Mouse (Mus musculus): ENCODE results near the gene Cited1.

Gene Cited1

GRCm38 (mm10) chrX:102251937-102252860 is at the start of gene Cited1:
TSS of gene Cited1 (minus strand) at chrX:102252181.
- TF ChIP-seq CTCF (conservative IDR thresholded peaks at IDR 0.05; ENCODE audit: low read length) (no peak), POU5F1 (IDR thresholded peaks at IDR 0.05; ENCODE audit: borderline replicate concordance, low read length) (no peak), NANOG (IDR thresholded peaks at IDR 0.05; ENCODE audit: borderline replicate concordance, low read length) (no peak)
- Histone ChIP-seq H3K4me1 (replicated peaks; ENCODE audit: low read depth, low read length) (peaks cover 17% of the 10 kb centered on the region), H3K9me3 (ENCODE audit: low read length) (no peaks in the 10 kb centered on the region), H3K27me3 (ENCODE audit: insufficient read depth, low read length) (peaks cover 63% of the 10 kb centered on the region), H3K4me3 (replicated peaks; ENCODE audit: low read length) (peak within 1 kb of the TSS; percentile 73), H3K36me3 (ENCODE audit: insufficient read depth, low read length) (no peaks in the 10 kb centered on the region)

GRCm38 (mm10) chrX:102284889-102285288 is 32.9 kb upstream of the Cited1 start:
- Histone ChIP-seq H3K4me3 (replicated peaks; ENCODE audit: low read length) (no peak overlapping the region), H3K27me3 (ENCODE audit: insufficient read depth, low read length) (no peaks in the 10 kb centered on the region), H3K9me3 (ENCODE audit: low read length) (no peaks in the 10 kb centered on the region), H3K36me3 (ENCODE audit: insufficient read depth, low read length) (no peaks in the 10 kb centered on the region), H3K4me1 (replicated peaks; ENCODE audit: low read depth, low read length) (no peaks in the 10 kb centered on the region)
- TF ChIP-seq CTCF (conservative IDR thresholded peaks at IDR 0.05; ENCODE audit: low read length) = no peak
- no peak for TF ChIP-seq POU5F1 (IDR thresholded peaks at IDR 0.05; ENCODE audit: borderline replicate concordance, low read length)
- TF ChIP-seq NANOG (IDR thresholded peaks at IDR 0.05; ENCODE audit: borderline replicate concordance, low read length) = no peak

- no peaks in the 10 kb centered on the region for H3K9me3 ChIP-seq (ENCODE audit: low read length)
- H3K36me3 ChIP-seq (ENCODE audit: insufficient read depth, low read length) = no peaks in the 10 kb centered on the region
- H3K27me3 ChIP-seq (ENCODE audit: insufficient read depth, low read length) = peaks cover 11% of the 10 kb centered on the region
- TF ChIP-seq POU5F1 (IDR thresholded peaks at IDR 0.05; ENCODE audit: borderline replicate concordance, low read length) (no peak), CTCF (conservative IDR thresholded peaks at IDR 0.05; ENCODE audit: low read length) (no peak), NANOG (IDR thresholded peaks at IDR 0.05; ENCODE audit: borderline replicate concordance, low read length) (no peak)
- H3K4me1 ChIP-seq (replicated peaks; ENCODE audit: low read depth, low read length) = no peaks in the 10 kb centered on the region
- no peak overlapping the region for H3K4me3 ChIP-seq (replicated peaks; ENCODE audit: low read length)
Measured at GRCm38 (mm10) chrX:102262620-102263345, 10.8 kb upstream of the Cited1 start.

- H3K9me3 ChIP-seq (ENCODE audit: low read length) = no peaks in the 10 kb centered on the region
- no peak for TF ChIP-seq CTCF (conservative IDR thresholded peaks at IDR 0.05; ENCODE audit: low read length)
- no peak for TF ChIP-seq NANOG (IDR thresholded peaks at IDR 0.05; ENCODE audit: borderline replicate concordance, low read length)
- no peak for TF ChIP-seq POU5F1 (IDR thresholded peaks at IDR 0.05; ENCODE audit: borderline replicate concordance, low read length)
- H3K27me3 ChIP-seq (ENCODE audit: insufficient read depth, low read length) = peaks cover 11% of the 10 kb centered on the region
- H3K36me3 ChIP-seq (ENCODE audit: insufficient read depth, low read length) = no peaks in the 10 kb centered on the region
- H3K4me3 ChIP-seq (replicated peaks; ENCODE audit: low read length) = no peak overlapping the region
- no peaks in the 10 kb centered on the region for H3K4me1 ChIP-seq (replicated peaks; ENCODE audit: low read depth, low read length)
Measured at GRCm38 (mm10) chrX:102259772-102260171, 7.8 kb upstream of the Cited1 start.

- Histone ChIP-seq H3K9me3 (ENCODE audit: low read length) (no peaks in the 10 kb centered on the region), H3K4me3 (replicated peaks; ENCODE audit: low read length) (no peak overlapping the region), H3K4me1 (replicated peaks; ENCODE audit: low read depth, low read length) (peaks cover 17% of the 10 kb centered on the region), H3K27me3 (ENCODE audit: insufficient read depth, low read length) (peaks cover 46% of the 10 kb centered on the region), H3K36me3 (ENCODE audit: insufficient read depth, low read length) (no peaks in the 10 kb centered on the region)
- TF ChIP-seq CTCF (conservative IDR thresholded peaks at IDR 0.05; ENCODE audit: low read length) (no peak), POU5F1 (IDR thresholded peaks at IDR 0.05; ENCODE audit: borderline replicate concordance, low read length) (no peak)
Measured at GRCm38 (mm10) chrX:102253892-102254291, 1.9 kb upstream of the Cited1 start.

- Histone ChIP-seq H3K27me3 (ENCODE audit: insufficient read depth, low read length) (peaks cover 71% of the 10 kb centered on the region), H3K4me3 (replicated peaks; ENCODE audit: low read length) (peak overlapping the region; percentile 73), H3K4me1 (replicated peaks; ENCODE audit: low read depth, low read length) (peaks cover 17% of the 10 kb centered on the region), H3K36me3 (ENCODE audit: insufficient read depth, low read length) (no peaks in the 10 kb centered on the region), H3K9me3 (ENCODE audit: low read length) (no peaks in the 10 kb centered on the region)
- TF ChIP-seq NANOG (IDR thresholded peaks at IDR 0.05; ENCODE audit: borderline replicate concordance, low read length) = no peak
- TF ChIP-seq POU5F1 (IDR thresholded peaks at IDR 0.05; ENCODE audit: borderline replicate concordance, low read length) = no peak
- no peak for TF ChIP-seq CTCF (conservative IDR thresholded peaks at IDR 0.05; ENCODE audit: low read length)
Measured at GRCm38 (mm10) chrX:102251221-102251936, 602 bp downstream of the Cited1 start.

- Histone ChIP-seq H3K27me3 (ENCODE audit: insufficient read depth, low read length) (peaks cover 75% of the 10 kb centered on the region), H3K9me3 (ENCODE audit: low read length) (no peaks in the 10 kb centered on the region), H3K4me1 (replicated peaks; ENCODE audit: low read depth, low read length) (peaks cover 17% of the 10 kb centered on the region), H3K36me3 (ENCODE audit: insufficient read depth, low read length) (no peaks in the 10 kb centered on the region), H3K4me3 (replicated peaks; ENCODE audit: low read length) (peak overlapping the region; percentile 73)
- TF ChIP-seq CTCF (conservative IDR thresholded peaks at IDR 0.05; ENCODE audit: low read length) = no peak
- TF ChIP-seq NANOG (IDR thresholded peaks at IDR 0.05; ENCODE audit: borderline replicate concordance, low read length) = no peak
- TF ChIP-seq POU5F1 (IDR thresholded peaks at IDR 0.05; ENCODE audit: borderline replicate concordance, low read length) = no peak
Measured at GRCm38 (mm10) chrX:102250891-102251170, 1.1 kb downstream of the Cited1 start.
